Comparison of ENCODE assay signal across 25 mouse cellular contexts in genomic region chr7:121962571-121962959, GRCm38 (mm10).
"Had no signal": no experiment of that assay in that cellular context is flagged by ENCODE, and none has a peak within 500 bp of the region (broad histone marks: within the 10 kb centered on the region; RNA-seq: fewer than 3 reads in every experiment).

No protein-coding gene starts in this region.

- H3K4me2 ChIP-seq: heart, embryonic 11.5 days; heart, embryonic 13.5 days; heart, embryonic 15.5 days; hindbrain, embryonic 13.5 days; hindbrain, embryonic 15.5 days; limb, embryonic 12.5 days; liver, embryonic 11.5 days; liver, embryonic 13.5 days had no signal

- H3K27me3 ChIP-seq: heart, embryonic 13.5 days; heart, embryonic 15.5 days; hindbrain, embryonic 13.5 days; hindbrain, embryonic 15.5 days; limb, embryonic 12.5 days; liver, embryonic 13.5 days had no signal

- ATAC-seq: hindbrain, postnatal 0 days; intestine, embryonic 16.5 days had no signal

- H3K9ac ChIP-seq: heart, embryonic 13.5 days; heart, embryonic 15.5 days; hindbrain, embryonic 13.5 days; hindbrain, embryonic 15.5 days; limb, embryonic 12.5 days; liver, embryonic 13.5 days had no signal

- H3K4me1 ChIP-seq: heart, embryonic 15.5 days; hindbrain, embryonic 13.5 days; hindbrain, embryonic 15.5 days; limb, embryonic 10.5 days; limb, embryonic 12.5 days had no signal

- H3K9me3 ChIP-seq: heart, embryonic 13.5 days; heart, embryonic 15.5 days; hindbrain, embryonic 13.5 days; hindbrain, embryonic 15.5 days; limb, embryonic 10.5 days; limb, embryonic 12.5 days; liver, embryonic 13.5 days had no signal

- H3K4me3 ChIP-seq: heart, embryonic 13.5 days; heart, embryonic 15.5 days; hindbrain, embryonic 13.5 days; hindbrain, embryonic 15.5 days; left cerebral cortex, adult 2 months; limb, embryonic 10.5 days; limb, embryonic 12.5 days; liver, embryonic 13.5 days had no signal

- DNase-seq: gastrocnemius, postnatal 14 days; gastrocnemius, postnatal 36 days; heart, adult 18-20 months; heart, postnatal 14 days; heart, postnatal 36 days; kidney, adult 11 months; kidney, adult 8-10 months; kidney, postnatal 14 days; kidney, postnatal 36 days; layer of hippocampus, adult 9-11 months; layer of hippocampus, postnatal 36 days; liver; liver, embryonic 13.5 days had no signal

- H3K27ac ChIP-seq: heart, embryonic 13.5 days; heart, embryonic 15.5 days; hindbrain, embryonic 13.5 days; hindbrain, embryonic 15.5 days; hindbrain, postnatal 0 days; kidney, postnatal 0 days; left cerebral cortex, adult 2 months; limb, embryonic 10.5 days; limb, embryonic 12.5 days; liver, embryonic 13.5 days had no signal
